Mouse (Mus musculus) MEL (cell line): ENCODE measurements around the gene Sik3. TPM values are rescaled to one million over a fixed set of nuclear protein-coding genes. Genes with fewer than 3 reads are reported as not detected.

Source experiments
- DNase-seq: peaks from one replicate; pipeline ENCODE4 v3.0.0; 2011; ENCODE audit warnings: low read depth, low spot score
- H3K27ac ChIP-seq: 2 replicates; pipeline ENCODE4 v1.5.1; 2012; ENCODE audit warnings: low read depth, mild to moderate bottlenecking, control low read depth, low read length, moderate library complexity; ENCODE audit not compliant: control insufficient read depth
- H3K27me3 ChIP-seq, 2 experiments: fragments of 150-350 bp in 1 of 2; sonication (generic) in 1 of 2; 2 replicates each; pipeline ENCODE4 v1.6.1; 2012; ENCODE audit warnings: low read length in 2 of 2, mild to moderate bottlenecking in 2 of 2, improper control_type of control experiment in 1 of 2, moderate library complexity in 1 of 2; ENCODE audit not compliant: insufficient read depth in 2 of 2, control insufficient read depth in 1 of 2
- H3K36me3 ChIP-seq, 2 experiments: 2 replicates each; pipeline ENCODE4 v1.6.1; 2012 to 2014; ENCODE audit warnings: low read length in 2 of 2, improper control_type of control experiment in 1 of 2, inconsistent platforms in 1 of 2, mild to moderate bottlenecking in 1 of 2; ENCODE audit not compliant: insufficient read depth in 2 of 2, control insufficient read depth in 1 of 2
- H3K4me1 ChIP-seq, 2 experiments: fragments of 150-350 bp in 1 of 2; sonication (generic) in 1 of 2; 2 replicates each; pipeline ENCODE4 v1.6.1; 2012; ENCODE audit warnings: low read length in 2 of 2, improper control_type of control experiment in 1 of 2, mild to moderate bottlenecking in 1 of 2; ENCODE audit not compliant: insufficient read depth in 2 of 2, control insufficient read depth in 1 of 2
- H3K4me3 ChIP-seq, 2 experiments: fragments of 150-350 bp in 1 of 2; sonication (generic) in 1 of 2; 2 replicates each; pipeline ENCODE4 v1.5.1; 2012; ENCODE audit warnings: low read depth in 2 of 2, low read length in 2 of 2, mild to moderate bottlenecking in 2 of 2, moderate library complexity in 2 of 2, control low read depth in 1 of 2, improper control_type of control experiment in 1 of 2; ENCODE audit not compliant: control insufficient read depth in 1 of 2, insufficient read depth in 1 of 2
- H3K79me2 ChIP-seq: 2 replicates; pipeline ENCODE4 v1.6.1; 2012; ENCODE audit warnings: mild to moderate bottlenecking, low read length, moderate library complexity; ENCODE audit not compliant: control insufficient read depth, poor library complexity, insufficient read depth
- H3K9ac ChIP-seq: 2 replicates; pipeline ENCODE4 v1.6.1; 2012; ENCODE audit warnings: low read depth, mild to moderate bottlenecking, control low read depth, low read length, moderate library complexity; ENCODE audit not compliant: control insufficient read depth, poor library complexity, severe bottlenecking
- H3K9me3 ChIP-seq: fragments of 150-350 bp; sonication (generic); replicated peaks from 2 replicates; pipeline ENCODE4 v1.6.1; 2012; ENCODE audit warnings: mild to moderate bottlenecking, low read length, improper control_type of control experiment, moderate library complexity; ENCODE audit not compliant: insufficient read depth
- BHLHE40 ChIP-seq: IDR thresholded peaks from 2 replicates; pipeline ENCODE4 v1.6.1; 2012; ENCODE audit warnings: low read depth, mild to moderate bottlenecking, inconsistent platforms, low read length, improper control_type of control experiment, borderline replicate concordance
- CHD1 ChIP-seq: IDR thresholded peaks from 2 replicates; pipeline ENCODE4 v1.6.1; 2012; ENCODE audit warnings: low read depth, mild to moderate bottlenecking, inconsistent platforms, low read length, improper control_type of control experiment
- CTCF ChIP-seq, 3 experiments: IDR thresholded peaks in 2 of 3; conservative IDR thresholded peaks in 1 of 3; 2 replicates each; pipeline ENCODE4 v1.5.1; 2011 to 2012; ENCODE audit warnings: low read length in 3 of 3, low read depth in 2 of 3, mild to moderate bottlenecking in 2 of 3, improper control_type of control experiment in 1 of 3, inconsistent platforms in 1 of 3, mixed read lengths in 1 of 3, moderate library complexity in 1 of 3; ENCODE audit not compliant: control insufficient read depth in 1 of 3, insufficient read depth in 1 of 3, poor library complexity in 1 of 3, severe bottlenecking in 1 of 3
- E2F4 ChIP-seq: IDR thresholded peaks from 2 replicates; pipeline ENCODE4 v1.6.1; 2011; ENCODE audit warnings: low read depth, low read length, improper control_type of control experiment, borderline replicate concordance
- ETS1 ChIP-seq: IDR thresholded peaks from 2 replicates; pipeline ENCODE4 v1.6.1; 2012; ENCODE audit warnings: low read depth, mild to moderate bottlenecking, inconsistent platforms, low read length, improper control_type of control experiment, moderate library complexity
- HCFC1 ChIP-seq: IDR thresholded peaks from 2 replicates; pipeline ENCODE4 v1.6.1; 2012; ENCODE audit warnings: low read depth, mild to moderate bottlenecking, inconsistent platforms, low read length, improper control_type of control experiment, moderate library complexity
- MAX ChIP-seq: IDR thresholded peaks from 2 replicates; pipeline ENCODE4 v1.6.1; 2011; ENCODE audit warnings: low read length, improper control_type of control experiment
- MYB ChIP-seq: IDR thresholded peaks from 2 replicates; pipeline ENCODE4 v1.6.1; 2011; ENCODE audit warnings: mild to moderate bottlenecking, low read depth, low read length, improper control_type of control experiment
- MYC ChIP-seq: IDR thresholded peaks from 2 replicates; pipeline ENCODE4 v1.6.1; 2011; ENCODE audit warnings: low read depth, mild to moderate bottlenecking, low read length, improper control_type of control experiment, moderate library complexity
- RAD21 ChIP-seq: IDR thresholded peaks from 2 replicates; pipeline ENCODE4 v1.6.1; 2011; ENCODE audit warnings: mild to moderate bottlenecking, low read depth, low read length, improper control_type of control experiment
- SMC3 ChIP-seq: IDR thresholded peaks from 2 replicates; pipeline ENCODE4 v1.6.1; 2011; ENCODE audit warnings: low read depth, low read length, improper control_type of control experiment
- TAL1 ChIP-seq: IDR thresholded peaks from 2 replicates; pipeline ENCODE4 v1.6.1; 2012; ENCODE audit warnings: mild to moderate bottlenecking, inconsistent platforms, low read length, moderate library complexity, mixed read lengths
- TCF12 ChIP-seq: IDR thresholded peaks from 2 replicates; pipeline ENCODE4 v1.6.1; 2014; ENCODE audit warnings: low read depth, mild to moderate bottlenecking, inconsistent platforms, low read length, improper control_type of control experiment, moderate library complexity
- USF1 ChIP-seq: IDR thresholded peaks from 2 replicates; pipeline ENCODE4 v1.6.1; 2014; ENCODE audit warnings: low read depth, mild to moderate bottlenecking, inconsistent platforms, low read length, improper control_type of control experiment, moderate library complexity
- ZKSCAN1 ChIP-seq: IDR thresholded peaks from 2 replicates; pipeline ENCODE4 v1.6.1; 2012; ENCODE audit warnings: low read depth, mild to moderate bottlenecking, inconsistent platforms, low read length, improper control_type of control experiment, moderate library complexity
- polyA plus RNA-seq, 2 experiments: library from polyadenylated mRNA; stranded (reverse) in 1 of 2; unstranded in 1 of 2; fragments of >175 nt in 1 of 2; fragments of >200 nt in 1 of 2; gene quantifications; 2 replicates each; pipeline versions ENCODE4 v1.2.1 to v1.2.4; 2012; ENCODE audit warnings: low replicate concordance in 2 of 2, low read depth in 1 of 2; ENCODE audit not compliant: insufficient read length in 2 of 2, insufficient read depth in 1 of 2, missing spikeins in 1 of 2
- total RNA-seq: library from RNA; depleted of rRNA; stranded (reverse); fragments of 300-350 nt; gene quantifications from 2 replicates; pipeline ENCODE4 v1.2.3, GENCODE M21; 2012

Sik3 gene
- total and polyA plus RNA-seq, 3 experiments: 78.7 to 111 TPM; not detected in 1

- TF ChIP-seq MYB (no peak), CHD1 (peak; percentile 86), ZKSCAN1 (no peak), MYC (no peak), MAX (peak; percentile 92)
Measured at GRCm38 (mm10) chr9:46012091-46013008, at the start of gene Sik3, which contains the start of gene Pafah1b2 (continued).

- no peak for DNase-seq
- TF ChIP-seq TAL1 (no peak), MAX (no peak), BHLHE40 (no peak), HCFC1 (no peak)
- TF ChIP-seq, all 39 proteins: peak for 0
- Histone ChIP-seq H3K36me3 (peaks cover 0 to 31% of the 10 kb centered on the region in 2 experiments; a peak in 2 of 4 replicates), H3K27ac (no peak overlapping the region), H3K27me3 (no peaks in the 10 kb centered on the region), H3K4me1 (no peaks in the 10 kb centered on the region), H3K79me2 (no peaks in the 10 kb centered on the region; the same call in 1 of the 2 replicates), H3K4me3 (no peak overlapping the region), H3K9me3 (no peaks in the 10 kb centered on the region), H3K9ac (no peak overlapping the region)
Measured at GRCm38 (mm10) chr9:45963577-45963976, 49.0 kb upstream of the Sik3 start.

- no peak for DNase-seq
- Histone ChIP-seq H3K9ac (no peak overlapping the region), H3K36me3 (peaks cover 31 to 46% of the 10 kb centered on the region in 2 experiments), H3K4me1 (peaks cover 15 to 16% of the 10 kb centered on the region in 2 experiments), H3K9me3 (no peaks in the 10 kb centered on the region), H3K27ac (no peak overlapping the region), H3K27me3 (no peaks in the 10 kb centered on the region), H3K79me2 (peaks cover 39% of the 10 kb centered on the region), H3K4me3 (no peak overlapping the region)
- TF ChIP-seq CTCF (IDR thresholded peaks at IDR 0.05 in 2 of 3, conservative IDR thresholded peaks at IDR 0.05 in 1 of 3; ENCODE audit: control insufficient read depth in 1 of 3, insufficient read depth in 1 of 3, low read depth in 2 of 3, low read length in 3 of 3, poor library complexity in 1 of 3, severe bottlenecking in 1 of 3) (peak in 1 of 3 experiments; percentile 34; a peak in 3 of 6 replicates), E2F4 (no peak), SMC3 (peak; percentile 21), ETS1 (no peak), USF1 (no peak), RAD21 (peak; percentile 23), HCFC1 (no peak), TCF12 (no peak)
Measured at GRCm38 (mm10) chr9:45976884-45977283, 35.7 kb upstream of the Sik3 start.
